Mouse (Mus musculus) MEL (cell line): ENCODE measurements around the gene Gm6217. TPM values are rescaled to one million over a fixed set of nuclear protein-coding genes. Genes with fewer than 3 reads are reported as not detected.

Experiments
- DNase-seq: peaks from one replicate; pipeline ENCODE4 v3.0.0; 2011; ENCODE audit warnings: low read depth, low spot score
- H3K27ac ChIP-seq: 2 replicates; pipeline ENCODE4 v1.5.1; 2012; ENCODE audit warnings: low read depth, mild to moderate bottlenecking, control low read depth, low read length, moderate library complexity; ENCODE audit not compliant: control insufficient read depth
- H3K27me3 ChIP-seq, 2 experiments: fragments of 150-350 bp in 1 of 2; sonication (generic) in 1 of 2; 2 replicates each; pipeline ENCODE4 v1.6.1; 2012; ENCODE audit warnings: low read length in 2 of 2, mild to moderate bottlenecking in 2 of 2, improper control_type of control experiment in 1 of 2, moderate library complexity in 1 of 2; ENCODE audit not compliant: insufficient read depth in 2 of 2, control insufficient read depth in 1 of 2
- H3K36me3 ChIP-seq, 2 experiments: 2 replicates each; pipeline ENCODE4 v1.6.1; 2012 to 2014; ENCODE audit warnings: low read length in 2 of 2, improper control_type of control experiment in 1 of 2, inconsistent platforms in 1 of 2, mild to moderate bottlenecking in 1 of 2; ENCODE audit not compliant: insufficient read depth in 2 of 2, control insufficient read depth in 1 of 2
- H3K4me1 ChIP-seq, 2 experiments: fragments of 150-350 bp in 1 of 2; sonication (generic) in 1 of 2; 2 replicates each; pipeline ENCODE4 v1.6.1; 2012; ENCODE audit warnings: low read length in 2 of 2, improper control_type of control experiment in 1 of 2, mild to moderate bottlenecking in 1 of 2; ENCODE audit not compliant: insufficient read depth in 2 of 2, control insufficient read depth in 1 of 2
- H3K4me3 ChIP-seq, 2 experiments: fragments of 150-350 bp in 1 of 2; sonication (generic) in 1 of 2; 2 replicates each; pipeline ENCODE4 v1.5.1; 2012; ENCODE audit warnings: low read depth in 2 of 2, low read length in 2 of 2, mild to moderate bottlenecking in 2 of 2, moderate library complexity in 2 of 2, control low read depth in 1 of 2, improper control_type of control experiment in 1 of 2; ENCODE audit not compliant: control insufficient read depth in 1 of 2, insufficient read depth in 1 of 2
- H3K79me2 ChIP-seq: 2 replicates; pipeline ENCODE4 v1.6.1; 2012; ENCODE audit warnings: mild to moderate bottlenecking, low read length, moderate library complexity; ENCODE audit not compliant: control insufficient read depth, poor library complexity, insufficient read depth
- H3K9ac ChIP-seq: 2 replicates; pipeline ENCODE4 v1.6.1; 2012; ENCODE audit warnings: low read depth, mild to moderate bottlenecking, control low read depth, low read length, moderate library complexity; ENCODE audit not compliant: control insufficient read depth, poor library complexity, severe bottlenecking
- H3K9me3 ChIP-seq: fragments of 150-350 bp; sonication (generic); replicated peaks from 2 replicates; pipeline ENCODE4 v1.6.1; 2012; ENCODE audit warnings: mild to moderate bottlenecking, low read length, improper control_type of control experiment, moderate library complexity; ENCODE audit not compliant: insufficient read depth
- BHLHE40 ChIP-seq: IDR thresholded peaks from 2 replicates; pipeline ENCODE4 v1.6.1; 2012; ENCODE audit warnings: low read depth, mild to moderate bottlenecking, inconsistent platforms, low read length, improper control_type of control experiment, borderline replicate concordance
- CHD1 ChIP-seq: IDR thresholded peaks from 2 replicates; pipeline ENCODE4 v1.6.1; 2012; ENCODE audit warnings: low read depth, mild to moderate bottlenecking, inconsistent platforms, low read length, improper control_type of control experiment
- CHD2 ChIP-seq: IDR thresholded peaks from 2 replicates; pipeline ENCODE4 v1.6.1; 2011; ENCODE audit warnings: low read length, improper control_type of control experiment
- E2F4 ChIP-seq: IDR thresholded peaks from 2 replicates; pipeline ENCODE4 v1.6.1; 2011; ENCODE audit warnings: low read depth, low read length, improper control_type of control experiment, borderline replicate concordance
- ETS1 ChIP-seq: IDR thresholded peaks from 2 replicates; pipeline ENCODE4 v1.6.1; 2012; ENCODE audit warnings: low read depth, mild to moderate bottlenecking, inconsistent platforms, low read length, improper control_type of control experiment, moderate library complexity
- HCFC1 ChIP-seq: IDR thresholded peaks from 2 replicates; pipeline ENCODE4 v1.6.1; 2012; ENCODE audit warnings: low read depth, mild to moderate bottlenecking, inconsistent platforms, low read length, improper control_type of control experiment, moderate library complexity
- KAT2A ChIP-seq: conservative IDR thresholded peaks from 2 replicates; pipeline ENCODE4 v1.6.1; 2012; ENCODE audit warnings: low read depth, low read length, improper control_type of control experiment, inconsistent platforms
- MAFK ChIP-seq: IDR thresholded peaks from 2 replicates; pipeline ENCODE4 v1.6.1; 2011; ENCODE audit warnings: low read depth, mild to moderate bottlenecking, low read length, improper control_type of control experiment, borderline replicate concordance
- MXI1 ChIP-seq: IDR thresholded peaks from 2 replicates; pipeline ENCODE4 v1.6.1; 2011; ENCODE audit warnings: mild to moderate bottlenecking, low read depth, low read length, improper control_type of control experiment
- MYC ChIP-seq: IDR thresholded peaks from 2 replicates; pipeline ENCODE4 v1.6.1; 2011; ENCODE audit warnings: low read depth, mild to moderate bottlenecking, low read length, improper control_type of control experiment, moderate library complexity
- NELFE ChIP-seq: IDR thresholded peaks from 2 replicates; pipeline ENCODE4 v1.6.1; 2011; ENCODE audit warnings: low read depth, low read length, improper control_type of control experiment
- POLR2A ChIP-seq, 2 experiments: IDR thresholded peaks; 2 replicates each; pipeline ENCODE4 v1.6.1; 2011 to 2012; ENCODE audit warnings: low read length in 2 of 2, mild to moderate bottlenecking in 2 of 2, control low read depth in 1 of 2, improper control_type of control experiment in 1 of 2, low read depth in 1 of 2, moderate library complexity in 1 of 2; ENCODE audit not compliant: control insufficient read depth in 1 of 2, insufficient read depth in 1 of 2, poor library complexity in 1 of 2
- POLR2AphosphoS5 ChIP-seq: IDR thresholded peaks from 2 replicates; pipeline ENCODE4 v1.6.1; 2012; ENCODE audit warnings: low read depth, borderline replicate concordance, mild to moderate bottlenecking, inconsistent platforms, low read length, moderate library complexity, mixed read lengths
- RAD21 ChIP-seq: IDR thresholded peaks from 2 replicates; pipeline ENCODE4 v1.6.1; 2011; ENCODE audit warnings: mild to moderate bottlenecking, low read depth, low read length, improper control_type of control experiment
- RCOR1 ChIP-seq: IDR thresholded peaks from 2 replicates; pipeline ENCODE4 v1.6.1; 2012; ENCODE audit warnings: low read depth, mild to moderate bottlenecking, inconsistent platforms, low read length, improper control_type of control experiment
- SIN3A ChIP-seq: IDR thresholded peaks from 2 replicates; pipeline ENCODE4 v1.6.1; 2012; ENCODE audit warnings: low read length, improper control_type of control experiment, inconsistent platforms
- TAL1 ChIP-seq: IDR thresholded peaks from 2 replicates; pipeline ENCODE4 v1.6.1; 2012; ENCODE audit warnings: mild to moderate bottlenecking, inconsistent platforms, low read length, moderate library complexity, mixed read lengths
- TBP ChIP-seq: IDR thresholded peaks from 2 replicates; pipeline ENCODE4 v1.8.0; 2011; ENCODE audit warnings: low read depth, low read length, improper control_type of control experiment
- TCF12 ChIP-seq: IDR thresholded peaks from 2 replicates; pipeline ENCODE4 v1.6.1; 2014; ENCODE audit warnings: low read depth, mild to moderate bottlenecking, inconsistent platforms, low read length, improper control_type of control experiment, moderate library complexity
- UBTF ChIP-seq: IDR thresholded peaks from 2 replicates; pipeline ENCODE4 v1.6.1; 2012; ENCODE audit warnings: low read depth, mild to moderate bottlenecking, inconsistent platforms, low read length, improper control_type of control experiment, moderate library complexity, borderline replicate concordance; ENCODE audit not compliant: insufficient read depth
- USF1 ChIP-seq: IDR thresholded peaks from 2 replicates; pipeline ENCODE4 v1.6.1; 2014; ENCODE audit warnings: low read depth, mild to moderate bottlenecking, inconsistent platforms, low read length, improper control_type of control experiment, moderate library complexity
- ZC3H11A ChIP-seq: IDR thresholded peaks from 2 replicates; pipeline ENCODE4 v1.6.1; 2012; ENCODE audit warnings: low read depth, mild to moderate bottlenecking, inconsistent platforms, low read length, improper control_type of control experiment
- ZKSCAN1 ChIP-seq: IDR thresholded peaks from 2 replicates; pipeline ENCODE4 v1.6.1; 2012; ENCODE audit warnings: low read depth, mild to moderate bottlenecking, inconsistent platforms, low read length, improper control_type of control experiment, moderate library complexity
- ZMIZ1 ChIP-seq: IDR thresholded peaks from 2 replicates; pipeline ENCODE4 v1.6.1; 2012; ENCODE audit warnings: low read depth, mild to moderate bottlenecking, inconsistent platforms, low read length, improper control_type of control experiment, moderate library complexity
- ZNF384 ChIP-seq: IDR thresholded peaks from 2 replicates; pipeline ENCODE4 v1.6.1; 2012; ENCODE audit warnings: low read depth, mild to moderate bottlenecking, inconsistent platforms, low read length, improper control_type of control experiment
- polyA plus RNA-seq, 2 experiments: library from polyadenylated mRNA; stranded (reverse) in 1 of 2; unstranded in 1 of 2; fragments of >175 nt in 1 of 2; fragments of >200 nt in 1 of 2; gene quantifications; 2 replicates each; pipeline versions ENCODE4 v1.2.1 to v1.2.4; 2012; ENCODE audit warnings: low replicate concordance in 2 of 2, low read depth in 1 of 2; ENCODE audit not compliant: insufficient read length in 2 of 2, insufficient read depth in 1 of 2, missing spikeins in 1 of 2
- total RNA-seq: library from RNA; depleted of rRNA; stranded (reverse); fragments of 300-350 nt; gene quantifications from 2 replicates; pipeline ENCODE4 v1.2.3, GENCODE M21; 2012

Gene Gm6217
- total and polyA plus RNA-seq, 3 experiments, result not detected

DNA sequence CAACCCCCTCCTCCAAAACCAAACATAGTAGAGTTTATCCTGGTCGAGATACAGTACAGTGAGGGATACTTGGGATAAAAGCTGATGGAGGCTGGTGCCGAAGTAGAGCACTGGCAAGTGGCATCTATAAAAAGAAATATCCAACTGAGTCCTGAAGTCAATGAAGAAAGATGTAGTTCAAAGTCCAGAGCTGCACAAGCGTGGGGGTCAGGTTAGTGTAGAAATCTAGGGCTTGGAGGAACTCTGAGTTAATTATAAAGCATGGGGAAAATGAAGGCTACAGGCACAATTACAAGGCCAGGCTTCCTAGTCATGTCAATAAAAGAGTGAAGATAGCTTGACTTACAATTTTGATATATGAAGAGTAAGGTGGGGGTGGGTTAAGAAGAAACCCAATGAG is 30.0 kb downstream of the Gm6217 start (continued):
- no peak for TF ChIP-seq UBTF
- no peak for TF ChIP-seq ZKSCAN1

DNA sequence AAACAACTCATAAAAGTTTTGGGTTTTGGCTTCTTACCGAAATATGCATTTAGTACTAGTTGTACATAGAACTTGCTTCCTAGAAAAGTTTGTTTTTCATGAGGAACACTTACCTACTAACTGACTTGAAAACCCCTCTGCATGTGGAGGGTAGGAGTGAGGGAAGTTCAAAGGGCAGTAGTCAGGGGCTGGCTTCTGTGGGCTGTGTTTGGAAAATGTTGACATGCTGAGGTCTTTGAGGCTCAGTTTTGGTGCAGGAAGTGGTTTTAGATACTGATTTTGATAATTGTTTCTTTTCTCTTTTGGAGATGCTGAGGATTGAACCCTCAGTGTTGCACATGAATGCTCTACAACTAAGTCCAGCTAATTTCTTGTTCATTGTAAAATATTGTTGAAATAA is 30.6 kb downstream of the Gm6217 start:
- no peak overlapping the region for H3K4me3 ChIP-seq
- no peaks in the 10 kb centered on the region for H3K9me3 ChIP-seq
- no peaks in the 10 kb centered on the region for H3K4me1 ChIP-seq
- H3K36me3 ChIP-seq, result peaks cover 3 to 8% of the 10 kb centered on the region in 2 experiments; a peak in 3 of 4 replicates
- TF ChIP-seq TAL1, result no peak
- no peak for TF ChIP-seq UBTF
- TF ChIP-seq ETS1, result no peak
- TF ChIP-seq POLR2A (IDR thresholded peaks at IDR 0.05; ENCODE audit: control insufficient read depth in 1 of 2, insufficient read depth in 1 of 2, low read depth in 1 of 2, low read length in 2 of 2, poor library complexity in 1 of 2), result no peak
- TF ChIP-seq ZMIZ1, result no peak
- no peak for TF ChIP-seq RAD21
- TF ChIP-seq NELFE, result no peak
- no peak for TF ChIP-seq E2F4
- no peaks in the 10 kb centered on the region for H3K79me2 ChIP-seq
- no peak overlapping the region for H3K27ac ChIP-seq
- no peak overlapping the region for H3K9ac ChIP-seq
- no peak for DNase-seq
- no peaks in the 10 kb centered on the region for H3K27me3 ChIP-seq

DNA sequence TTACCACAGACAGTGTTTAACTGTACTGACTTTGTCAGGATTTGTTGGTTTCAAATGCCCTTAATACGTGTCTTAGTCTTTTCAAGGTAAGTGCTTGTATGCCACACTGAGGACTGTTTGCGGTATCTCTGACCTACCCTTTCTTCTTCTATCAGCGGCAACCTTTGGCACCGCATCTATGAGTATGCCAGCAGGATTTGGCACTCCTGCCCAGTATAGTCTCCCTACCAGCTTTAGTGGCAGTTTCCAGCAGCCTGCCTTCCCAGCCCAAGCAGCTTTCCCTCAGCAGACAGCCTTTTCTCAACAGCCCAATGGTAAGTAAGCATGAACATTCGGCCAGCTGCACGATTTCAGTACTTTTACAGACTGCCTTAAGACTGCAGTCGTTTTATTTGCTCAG is 37.9 kb downstream of the Gm6217 start:
- Histone ChIP-seq H3K9ac (no peak overlapping the region), H3K36me3 (peaks cover 0 to 24% of the 10 kb centered on the region in 2 experiments; a peak in 2 of 4 replicates), H3K79me2 (no peaks in the 10 kb centered on the region), H3K9me3 (no peaks in the 10 kb centered on the region), H3K4me1 (no peaks in the 10 kb centered on the region), H3K27me3 (no peaks in the 10 kb centered on the region), H3K27ac (no peak overlapping the region), H3K4me3 (no peak overlapping the region)
- TF ChIP-seq TCF12 (no peak), CHD2 (no peak), ZMIZ1 (no peak), BHLHE40 (no peak), E2F4 (no peak), SIN3A (no peak), CHD1 (no peak), KAT2A (no peak), MYC (no peak), MXI1 (no peak), HCFC1 (no peak), USF1 (no peak), MAFK (no peak), RCOR1 (no peak), ZC3H11A (no peak), TBP (no peak), ZNF384 (no peak), ZKSCAN1 (no peak), POLR2AphosphoS5 (no peak)
- DNase-seq, result no peak
